Mouse (Mus musculus) right cerebral cortex, postnatal 10 days (tissue): ENCODE measurements around the gene Bcl2l1.

Experiments
- DNase-seq, 2 experiments: peaks; one replicate each; pipeline ENCODE4 v3.0.0; 2021; ENCODE audit warnings: low spot score in 2 of 2

Bcl2l1 gene

DNA sequence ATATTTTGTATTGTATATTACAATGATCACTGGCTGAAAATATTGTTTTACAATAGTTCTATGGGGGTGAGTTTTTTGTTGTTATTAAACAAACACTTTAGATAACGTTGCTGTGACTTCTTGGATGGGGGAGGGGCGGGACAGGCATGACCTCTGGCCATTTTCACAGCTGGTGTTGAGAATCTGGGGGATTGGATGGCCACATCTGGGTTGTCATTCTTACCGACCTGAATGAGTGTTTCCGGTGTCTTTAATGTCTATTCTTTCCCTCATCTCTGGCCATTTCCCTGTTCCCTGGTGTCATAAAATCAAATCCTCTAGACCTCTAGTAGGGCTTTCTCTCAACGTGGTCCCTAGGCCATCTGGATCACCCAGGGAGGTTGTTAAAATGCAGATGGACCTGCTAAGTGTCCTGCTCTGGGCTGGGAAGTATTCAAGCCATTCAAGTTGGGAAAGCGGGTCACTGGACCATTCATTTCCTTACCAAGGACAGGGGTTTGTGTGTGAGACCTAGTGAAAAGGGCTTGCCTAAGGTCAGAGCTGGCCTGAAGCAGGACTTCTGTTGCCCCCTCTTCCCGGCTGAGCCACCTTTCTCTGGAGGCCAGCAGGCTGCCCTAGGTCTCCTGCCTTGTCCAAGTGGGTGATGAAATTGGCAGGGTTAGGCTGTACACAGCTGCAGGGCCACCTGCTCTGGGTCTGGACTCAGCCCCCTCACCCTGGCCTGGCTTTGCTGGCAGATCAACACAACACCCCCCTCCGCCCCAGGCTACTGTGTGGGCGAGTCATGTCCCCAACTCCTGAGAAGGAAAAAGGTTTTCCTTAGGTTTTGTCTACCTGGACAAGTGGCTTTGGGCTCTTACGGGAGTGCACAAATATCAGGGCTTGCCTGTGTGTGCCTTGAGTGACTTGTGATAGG lies 94.0 kb downstream of the Bcl2l1 start:
- peak in 1 of 2 experiments; percentile 29 for DNase-seq

DNA sequence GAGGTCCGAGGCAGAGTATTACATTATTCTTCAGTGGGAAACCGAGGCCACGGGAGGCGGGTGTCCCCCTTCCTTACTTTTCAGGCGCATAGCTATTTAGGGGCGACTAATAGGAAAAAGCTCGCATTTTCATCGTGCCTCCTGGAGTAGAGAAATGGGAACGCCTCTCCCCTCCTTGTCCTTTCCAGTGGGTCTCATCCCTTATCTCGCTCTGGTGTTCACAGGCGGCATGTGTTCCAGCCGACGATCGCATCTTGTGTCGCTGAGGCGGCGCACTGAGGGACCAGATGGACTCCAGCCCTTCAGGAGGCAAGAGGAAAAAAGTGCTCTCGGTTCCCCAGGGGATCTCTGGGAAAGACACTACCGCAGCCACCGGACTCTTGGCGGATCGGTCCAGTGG lies 94.8 kb downstream of the Bcl2l1 start:
- peak in 1 of 2 experiments; percentile 37 for DNase-seq

DNA sequence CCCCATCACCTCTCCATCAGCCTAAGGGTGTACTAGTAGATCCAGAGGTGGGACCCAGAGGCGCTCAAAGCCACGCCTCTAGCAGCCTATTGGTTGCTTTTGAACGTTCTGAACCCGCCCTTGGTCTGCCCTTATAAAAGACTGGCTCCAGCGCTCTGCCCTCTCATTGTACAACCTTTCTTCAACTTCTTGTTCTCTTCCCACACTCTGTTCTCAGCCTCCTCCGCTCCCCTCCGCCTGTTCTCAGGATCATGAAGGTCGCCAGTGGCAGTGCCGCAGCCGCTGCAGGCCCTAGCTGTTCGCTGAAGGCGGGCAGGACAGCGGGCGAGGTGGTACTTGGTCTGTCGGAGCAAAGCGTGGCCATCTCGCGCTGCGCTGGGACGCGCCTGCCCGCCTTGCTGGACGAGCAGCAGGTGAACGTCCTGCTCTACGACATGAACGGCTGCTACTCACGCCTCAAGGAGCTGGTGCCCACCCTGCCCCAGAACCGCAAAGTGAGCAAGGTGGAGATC lies 95.4 kb downstream of the Bcl2l1 start, which contains the start of gene Id1:
TSS of gene Id1 (plus strand) at position 162 of the 512 bp plus-strand sequence.
- peak; percentile 76 to 81 for DNase-seq

DNA sequence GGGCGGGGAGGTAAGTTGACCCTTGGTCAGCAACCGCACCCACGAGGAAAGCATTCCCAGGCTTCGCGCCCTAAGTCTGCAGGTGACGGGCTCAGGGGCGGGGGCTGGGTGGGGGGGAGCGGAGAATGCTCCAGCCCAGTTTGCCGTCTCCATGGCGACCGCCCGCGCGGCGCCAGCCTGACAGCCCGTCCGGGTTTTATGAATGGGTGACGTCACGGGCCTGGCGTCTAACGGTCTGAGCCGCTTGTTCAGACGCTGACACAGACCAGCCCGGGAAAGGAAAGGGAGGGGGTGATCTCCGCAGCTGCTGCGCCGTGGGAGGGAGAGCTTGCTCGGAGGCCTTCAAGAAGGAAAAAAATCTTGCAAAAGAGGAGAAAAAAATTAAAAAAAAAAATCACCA lies 96.5 kb downstream of the Bcl2l1 start:
- peak; percentile 97 for DNase-seq

DNA sequence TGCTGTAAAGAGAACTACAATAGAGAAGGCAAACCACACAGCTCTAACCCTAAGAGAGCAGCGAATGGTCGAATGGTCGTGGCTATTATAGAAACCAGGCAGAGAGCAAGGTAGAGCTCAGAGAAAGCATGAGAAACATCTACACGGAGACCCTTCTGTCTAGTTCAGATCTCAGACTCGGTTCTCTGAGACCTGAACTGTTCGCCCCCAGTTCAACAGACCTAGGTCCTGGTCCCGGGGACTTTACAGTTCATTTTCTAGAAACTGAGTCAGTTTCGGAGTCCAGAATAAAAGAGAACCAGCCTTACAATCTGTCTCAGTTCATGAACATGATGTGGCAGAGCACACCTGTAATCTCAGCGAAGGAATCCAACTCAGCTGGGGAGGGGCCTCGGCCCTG lies 97.0 kb downstream of the Bcl2l1 start:
- no peak for DNase-seq

DNA sequence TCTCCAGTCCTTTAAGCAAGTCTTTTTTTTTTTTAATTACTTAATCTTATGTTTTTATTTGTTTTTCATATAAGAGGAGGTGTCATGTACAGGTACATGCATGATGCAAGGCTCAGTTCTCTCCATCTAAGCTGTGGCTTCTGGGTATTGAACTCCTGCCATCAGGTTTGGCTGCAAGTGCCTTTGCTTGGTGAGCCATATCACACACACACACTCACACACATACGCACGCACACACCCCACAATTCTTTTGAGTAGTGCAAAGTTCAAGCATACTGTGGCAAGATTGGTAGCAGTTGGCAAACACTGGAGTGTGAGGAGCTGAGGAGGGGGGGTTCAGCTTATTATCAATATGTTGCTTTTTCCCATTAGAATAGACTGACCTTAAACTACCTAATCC lies 98.3 kb downstream of the Bcl2l1 start:
- no peak for DNase-seq
